Mouse (Mus musculus): Measurements from ENCODE around the gene Rfng. TPM values are rescaled to one million over a fixed set of nuclear protein-coding genes. Genes with fewer than 3 reads are reported as not detected.
A peak's percentile ranks its signal among the peaks of the same experiment; 100 is the strongest.

The Rfng gene
- polyA plus RNA-seq, 1 experiment = 19.7 TPM

- Histone ChIP-seq H3K4me2 (ENCODE audit: low read depth) (peak overlapping the region; percentile 65), H3K27me3 (ENCODE audit: control insufficient read depth, insufficient read depth, insufficient read length) (no peaks in the 10 kb centered on the region), H3K4me3 (no peak overlapping the region), H3K36me3 (ENCODE audit: control insufficient read depth, insufficient read depth) (no peaks in the 10 kb centered on the region), H3ac (ENCODE audit: control insufficient read depth, insufficient read length) (no peak overlapping the region), H3K79me2 (ENCODE audit: control insufficient read depth, insufficient read depth) (peaks cover 8% of the 10 kb centered on the region)
- TF ChIP-seq POLR2AphosphoS2 (IDR thresholded peaks at IDR 0.05; ENCODE audit: insufficient read length, low read depth) = peak; percentile 28
- TF ChIP-seq REST (IDR thresholded peaks at IDR 0.05; ENCODE audit: insufficient read depth, insufficient read length) = no peak
- TF ChIP-seq USF1 (IDR thresholded peaks at IDR 0.05; ENCODE audit: low read depth) = peak; percentile 100
- peak; percentile 57 for TF ChIP-seq POLR2A (IDR thresholded peaks at IDR 0.05; ENCODE audit: insufficient read length, low read depth)
Observed at GRCm38 (mm10) chr11:120800061-120800904, 16.3 kb upstream of the Rfng start.

- TF ChIP-seq POLR2AphosphoS2 (IDR thresholded peaks at IDR 0.05; ENCODE audit: insufficient read length, low read depth) = no peak
- TF ChIP-seq POLR2A (IDR thresholded peaks at IDR 0.05; ENCODE audit: insufficient read length, low read depth) = no peak
- TF ChIP-seq USF1 (IDR thresholded peaks at IDR 0.05; ENCODE audit: low read depth) = no peak
- no peak for TF ChIP-seq MYOG (IDR thresholded peaks at IDR 0.05; ENCODE audit: control insufficient read depth in 1 of 3, insufficient read depth in 1 of 3, insufficient read length in 2 of 3, low read depth in 2 of 3)
- no peak for TF ChIP-seq TCF3 (IDR thresholded peaks at IDR 0.05; ENCODE audit: insufficient read length, low read depth)
- no peak for TF ChIP-seq CEBPB (IDR thresholded peaks at IDR 0.05; ENCODE audit: insufficient read depth, poor library complexity, severe bottlenecking)
- TF ChIP-seq SRF (IDR thresholded peaks at IDR 0.05; ENCODE audit: control insufficient read depth, insufficient read length, low read depth) = no peak
- no peak for TF ChIP-seq TCF12 (IDR thresholded peaks at IDR 0.05; ENCODE audit: insufficient read depth, poor library complexity, severe bottlenecking)
- TF ChIP-seq REST (IDR thresholded peaks at IDR 0.05; ENCODE audit: insufficient read depth, insufficient read length) = no peak
- no peak for TF ChIP-seq E2F4 (IDR thresholded peaks at IDR 0.05; ENCODE audit: insufficient read depth)
- TF ChIP-seq MAX (IDR thresholded peaks at IDR 0.05; ENCODE audit: low read depth) = no peak
- TF ChIP-seq MYOD1 (IDR thresholded peaks at IDR 0.05; ENCODE audit: control insufficient read depth in 1 of 3, insufficient read length in 2 of 3, low read depth in 2 of 3) = no peak
- Histone ChIP-seq H3K4me2 (ENCODE audit: low read depth) (peak overlapping the region; percentile 65), H3K36me3 (ENCODE audit: control insufficient read depth, insufficient read depth) (no peaks in the 10 kb centered on the region), H3ac (ENCODE audit: control insufficient read depth, insufficient read length) (no peak overlapping the region), H3K27me3 (ENCODE audit: control insufficient read depth, insufficient read depth, insufficient read length) (no peaks in the 10 kb centered on the region), H3K79me2 (ENCODE audit: control insufficient read depth, insufficient read depth) (peaks cover 16% of the 10 kb centered on the region), H3K4me3 (no peak overlapping the region)
Observed at GRCm38 (mm10) chr11:120799316-120799890, 15.4 kb upstream of the Rfng start.

GRCm38 (mm10) chr11:120798244-120798643 lies 14.2 kb upstream of the Rfng start:
- no peak overlapping the region for H3ac ChIP-seq (ENCODE audit: control insufficient read depth, insufficient read length)
- no peak overlapping the region for H3K4me2 ChIP-seq (ENCODE audit: low read depth)

GRCm38 (mm10) chr11:120796614-120796946 lies 12.6 kb upstream of the Rfng start:
- peak overlapping the region; percentile 79 for H3K4me2 ChIP-seq (ENCODE audit: low read depth)
- no peaks in the 10 kb centered on the region for H3K27me3 ChIP-seq (ENCODE audit: control insufficient read depth, insufficient read depth, insufficient read length)
- peaks cover 16% of the 10 kb centered on the region for H3K79me2 ChIP-seq (ENCODE audit: control insufficient read depth, insufficient read depth)
- H3K36me3 ChIP-seq (ENCODE audit: control insufficient read depth, insufficient read depth) = no peaks in the 10 kb centered on the region
- no peak for TF ChIP-seq USF1 (IDR thresholded peaks at IDR 0.05; ENCODE audit: low read depth)
- no peak for TF ChIP-seq CEBPB (IDR thresholded peaks at IDR 0.05; ENCODE audit: insufficient read depth, poor library complexity, severe bottlenecking)
- TF ChIP-seq MAX (IDR thresholded peaks at IDR 0.05; ENCODE audit: low read depth) = no peak
- TF ChIP-seq POLR2AphosphoS2 (IDR thresholded peaks at IDR 0.05; ENCODE audit: insufficient read length, low read depth) = no peak
- no peak for TF ChIP-seq E2F4 (IDR thresholded peaks at IDR 0.05; ENCODE audit: insufficient read depth)
- TF ChIP-seq REST (IDR thresholded peaks at IDR 0.05; ENCODE audit: insufficient read depth, insufficient read length) = no peak
- TF ChIP-seq TCF12 (IDR thresholded peaks at IDR 0.05; ENCODE audit: insufficient read depth, poor library complexity, severe bottlenecking) = no peak
- TF ChIP-seq MYOD1 (IDR thresholded peaks at IDR 0.05; ENCODE audit: control insufficient read depth in 1 of 3, insufficient read length in 2 of 3, low read depth in 2 of 3) = no peak
- no peak for TF ChIP-seq TCF3 (IDR thresholded peaks at IDR 0.05; ENCODE audit: insufficient read length, low read depth)
- no peak for TF ChIP-seq POLR2A (IDR thresholded peaks at IDR 0.05; ENCODE audit: insufficient read length, low read depth)
- TF ChIP-seq MYOG (IDR thresholded peaks at IDR 0.05; ENCODE audit: control insufficient read depth in 1 of 3, insufficient read depth in 1 of 3, insufficient read length in 2 of 3, low read depth in 2 of 3) = no peak
- TF ChIP-seq SRF (IDR thresholded peaks at IDR 0.05; ENCODE audit: control insufficient read depth, insufficient read length, low read depth) = no peak
- peak overlapping the region; percentile 62 for H3ac ChIP-seq (ENCODE audit: control insufficient read depth, insufficient read length)
- H3K4me3 ChIP-seq = peak overlapping the region; percentile 79

More at GRCm38 (mm10) chr11:120798244-120798643, 14.2 kb upstream of the Rfng start:
- H3K79me2 ChIP-seq (ENCODE audit: control insufficient read depth, insufficient read depth) = peaks cover 16% of the 10 kb centered on the region
- no peaks in the 10 kb centered on the region for H3K27me3 ChIP-seq (ENCODE audit: control insufficient read depth, insufficient read depth, insufficient read length)
- no peak for TF ChIP-seq MAX (IDR thresholded peaks at IDR 0.05; ENCODE audit: low read depth)
- no peak for TF ChIP-seq USF1 (IDR thresholded peaks at IDR 0.05; ENCODE audit: low read depth)
- TF ChIP-seq REST (IDR thresholded peaks at IDR 0.05; ENCODE audit: insufficient read depth, insufficient read length) = no peak
- no peak for TF ChIP-seq MYOD1 (IDR thresholded peaks at IDR 0.05; ENCODE audit: control insufficient read depth in 1 of 3, insufficient read length in 2 of 3, low read depth in 2 of 3)
- no peak for TF ChIP-seq SRF (IDR thresholded peaks at IDR 0.05; ENCODE audit: control insufficient read depth, insufficient read length, low read depth)
- TF ChIP-seq MYOG (IDR thresholded peaks at IDR 0.05; ENCODE audit: control insufficient read depth in 1 of 3, insufficient read depth in 1 of 3, insufficient read length in 2 of 3, low read depth in 2 of 3) = no peak
- no peak for TF ChIP-seq TCF3 (IDR thresholded peaks at IDR 0.05; ENCODE audit: insufficient read length, low read depth)
- TF ChIP-seq POLR2A (IDR thresholded peaks at IDR 0.05; ENCODE audit: insufficient read length, low read depth) = no peak
- TF ChIP-seq POLR2AphosphoS2 (IDR thresholded peaks at IDR 0.05; ENCODE audit: insufficient read length, low read depth) = no peak
- no peak for TF ChIP-seq TCF12 (IDR thresholded peaks at IDR 0.05; ENCODE audit: insufficient read depth, poor library complexity, severe bottlenecking)
- no peak for TF ChIP-seq E2F4 (IDR thresholded peaks at IDR 0.05; ENCODE audit: insufficient read depth)
- no peak for TF ChIP-seq CEBPB (IDR thresholded peaks at IDR 0.05; ENCODE audit: insufficient read depth, poor library complexity, severe bottlenecking)
- H3K36me3 ChIP-seq (ENCODE audit: control insufficient read depth, insufficient read depth) = no peaks in the 10 kb centered on the region
- no peak overlapping the region for H3K4me3 ChIP-seq

Data from myocyte (in vitro differentiated cells).